Mouse (Mus musculus): Measurements from ENCODE around the gene Tnfrsf9. TPM values are rescaled to one million over a fixed set of nuclear protein-coding genes. Genes with fewer than 3 reads are reported as not detected.

Gene Tnfrsf9
- total and polyA plus RNA-seq, 3 experiments = 0.14 TPM; not detected in 2

GRCm38 (mm10) chr4:150962231-150962630 lies 47.9 kb downstream of the Tnfrsf9 start:
- H3K27me3 ChIP-seq (ENCODE audit: control insufficient read depth in 1 of 2, insufficient read depth in 2 of 2, low read length in 2 of 2) = no peaks in the 10 kb centered on the region; a peak in 2 of 4 replicates
- TF ChIP-seq TBP (IDR thresholded peaks at IDR 0.05; ENCODE audit: low read depth, low read length) (no peak), E2F4 (IDR thresholded peaks at IDR 0.05; ENCODE audit: borderline replicate concordance, low read depth, low read length) (no peak), MAZ (IDR thresholded peaks at IDR 0.05; ENCODE audit: low read depth, low read length) (no peak), EP300 (IDR thresholded peaks at IDR 0.05; ENCODE audit: low read depth in 1 of 2, low read length in 2 of 2) (no peak), RCOR1 (IDR thresholded peaks at IDR 0.05; ENCODE audit: low read depth, low read length) (no peak), POLR2AphosphoS2 (IDR thresholded peaks at IDR 0.05; ENCODE audit: low read length) (no peak), MYB (IDR thresholded peaks at IDR 0.05; ENCODE audit: low read depth, low read length) (no peak), MAFK (IDR thresholded peaks at IDR 0.05; ENCODE audit: borderline replicate concordance, low read depth, low read length) (no peak)
- H3K9ac ChIP-seq (ENCODE audit: control insufficient read depth, low read depth, low read length, poor library complexity, severe bottlenecking) = no peak overlapping the region
- no peaks in the 10 kb centered on the region for H3K36me3 ChIP-seq (ENCODE audit: control insufficient read depth in 1 of 2, insufficient read depth in 2 of 2, low read length in 2 of 2)
- H3K79me2 ChIP-seq (ENCODE audit: control insufficient read depth, insufficient read depth, low read length, poor library complexity) = no peaks in the 10 kb centered on the region
- no peaks in the 10 kb centered on the region for H3K9me3 ChIP-seq (replicated peaks; ENCODE audit: insufficient read depth, low read length)
- no peak overlapping the region for H3K4me3 ChIP-seq (ENCODE audit: control insufficient read depth in 1 of 2, insufficient read depth in 1 of 2, low read depth in 2 of 2, low read length in 2 of 2)
- no peak overlapping the region for H3K27ac ChIP-seq (ENCODE audit: control insufficient read depth, low read depth, low read length)
- no peaks in the 10 kb centered on the region for H3K4me1 ChIP-seq (ENCODE audit: control insufficient read depth in 1 of 2, insufficient read depth in 2 of 2, low read length in 2 of 2)
- no peak for DNase-seq (ENCODE audit: low read depth, low spot score)

- no peaks in the 10 kb centered on the region; a peak in 1 of 4 replicates for H3K27me3 ChIP-seq (ENCODE audit: control insufficient read depth in 1 of 2, insufficient read depth in 2 of 2, low read length in 2 of 2)
- no peaks in the 10 kb centered on the region for H3K79me2 ChIP-seq (ENCODE audit: control insufficient read depth, insufficient read depth, low read length, poor library complexity)
- no peak for DNase-seq (ENCODE audit: low read depth, low spot score)
- no peaks in the 10 kb centered on the region for H3K4me1 ChIP-seq (ENCODE audit: control insufficient read depth in 1 of 2, insufficient read depth in 2 of 2, low read length in 2 of 2)
- no peak overlapping the region for H3K4me3 ChIP-seq (ENCODE audit: control insufficient read depth in 1 of 2, insufficient read depth in 1 of 2, low read depth in 2 of 2, low read length in 2 of 2)
- no peak overlapping the region for H3K9ac ChIP-seq (ENCODE audit: control insufficient read depth, low read depth, low read length, poor library complexity, severe bottlenecking)
- no peak overlapping the region for H3K27ac ChIP-seq (ENCODE audit: control insufficient read depth, low read depth, low read length)
- TF ChIP-seq KAT2A (conservative IDR thresholded peaks at IDR 0.05; ENCODE audit: low read depth, low read length) = no peak
- no peak for TF ChIP-seq NELFE (IDR thresholded peaks at IDR 0.05; ENCODE audit: low read depth, low read length)
- no peaks in the 10 kb centered on the region for H3K9me3 ChIP-seq (replicated peaks; ENCODE audit: insufficient read depth, low read length)
- no peaks in the 10 kb centered on the region for H3K36me3 ChIP-seq (ENCODE audit: control insufficient read depth in 1 of 2, insufficient read depth in 2 of 2, low read length in 2 of 2)
These were observed 49.3 kb downstream of the Tnfrsf9 start for GRCm38 (mm10) chr4:150963711-150964110.

GRCm38 (mm10) chr4:150964635-150965554 lies 50.5 kb downstream of the Tnfrsf9 start:
- DNase-seq (ENCODE audit: low read depth, low spot score) = peak; percentile 90
- Histone ChIP-seq H3K9ac (ENCODE audit: control insufficient read depth, low read depth, low read length, poor library complexity, severe bottlenecking) (peak overlapping the region; percentile 55), H3K9me3 (replicated peaks; ENCODE audit: insufficient read depth, low read length) (no peaks in the 10 kb centered on the region), H3K27me3 (ENCODE audit: control insufficient read depth in 1 of 2, insufficient read depth in 2 of 2, low read length in 2 of 2) (no peaks in the 10 kb centered on the region; a peak in 1 of 4 replicates), H3K4me3 (ENCODE audit: control insufficient read depth in 1 of 2, insufficient read depth in 1 of 2, low read depth in 2 of 2, low read length in 2 of 2) (peak overlapping the region; percentile 55 to 67), H3K36me3 (ENCODE audit: control insufficient read depth in 1 of 2, insufficient read depth in 2 of 2, low read length in 2 of 2) (no peaks in the 10 kb centered on the region), H3K27ac (ENCODE audit: control insufficient read depth, low read depth, low read length) (0 out of 2 replicates have a peak overlapping the region, but pooled peaks have one; percentile 15), H3K4me1 (ENCODE audit: control insufficient read depth in 1 of 2, insufficient read depth in 2 of 2, low read length in 2 of 2) (no peaks in the 10 kb centered on the region), H3K79me2 (ENCODE audit: control insufficient read depth, insufficient read depth, low read length, poor library complexity) (no peaks in the 10 kb centered on the region)
- TF ChIP-seq MAZ (IDR thresholded peaks at IDR 0.05; ENCODE audit: low read depth, low read length) = peak; percentile 14; the same call in 1 of the 2 replicates
- TF ChIP-seq NRF1 (IDR thresholded peaks at IDR 0.05; ENCODE audit: insufficient read depth, low read depth, low read length, poor library complexity, severe bottlenecking) = no peak
- TF ChIP-seq SIN3A (IDR thresholded peaks at IDR 0.05; ENCODE audit: low read length) = peak; percentile 43; the same call in 1 of the 2 replicates
- TF ChIP-seq RAD21 (IDR thresholded peaks at IDR 0.05; ENCODE audit: low read depth, low read length) = peak; percentile 68
- peak; percentile 64 for TF ChIP-seq MYC (IDR thresholded peaks at IDR 0.05; ENCODE audit: low read depth, low read length)
- TF ChIP-seq BHLHE40 (IDR thresholded peaks at IDR 0.05; ENCODE audit: borderline replicate concordance, low read depth, low read length) = no peak
- no peak for TF ChIP-seq JUND (IDR thresholded peaks at IDR 0.05; ENCODE audit: low read depth, low read length)
- no peak for TF ChIP-seq KAT2A (conservative IDR thresholded peaks at IDR 0.05; ENCODE audit: low read depth, low read length)
- 0 out of 2 replicates have a peak, but pooled peaks have one; percentile 32 for TF ChIP-seq TBP (IDR thresholded peaks at IDR 0.05; ENCODE audit: low read depth, low read length)
- TF ChIP-seq CTCF (IDR thresholded peaks at IDR 0.05 in 2 of 3, conservative IDR thresholded peaks at IDR 0.05 in 1 of 3; ENCODE audit: control insufficient read depth in 1 of 3, insufficient read depth in 1 of 3, low read depth in 2 of 3, low read length in 3 of 3, poor library complexity in 1 of 3, severe bottlenecking in 1 of 3) = peak; percentile 77 to 83 (median 80)
- TF ChIP-seq TCF12 (IDR thresholded peaks at IDR 0.05; ENCODE audit: low read depth, low read length) = 0 out of 2 replicates have a peak, but pooled peaks have one; percentile 26
- TF ChIP-seq SMC3 (IDR thresholded peaks at IDR 0.05; ENCODE audit: low read depth, low read length) = peak; percentile 64
- no peak for TF ChIP-seq NELFE (IDR thresholded peaks at IDR 0.05; ENCODE audit: low read depth, low read length)
- peak; percentile 32; the same call in 1 of the 2 replicates for TF ChIP-seq MXI1 (IDR thresholded peaks at IDR 0.05; ENCODE audit: low read depth, low read length)
- no peak for TF ChIP-seq CHD2 (IDR thresholded peaks at IDR 0.05; ENCODE audit: low read length)
- no peak for TF ChIP-seq RCOR1 (IDR thresholded peaks at IDR 0.05; ENCODE audit: low read depth, low read length)
- TF ChIP-seq USF1 (IDR thresholded peaks at IDR 0.05; ENCODE audit: low read depth, low read length) = peak; percentile 76
- peak; percentile 32; the same call in 1 of the 2 replicates for TF ChIP-seq ZC3H11A (IDR thresholded peaks at IDR 0.05; ENCODE audit: low read depth, low read length)
- TF ChIP-seq E2F4 (IDR thresholded peaks at IDR 0.05; ENCODE audit: borderline replicate concordance, low read depth, low read length) = no peak
